Mouse (Mus musculus) thymus, postnatal 4 days (tissue): Measurements from ENCODE around the gene Gnaz.

Experiments
- DNase-seq: peaks from one replicate; pipeline ENCODE4 v3.0.0; 2021

The Gnaz gene

GRCm38 (mm10) chr10:74966850-74967451 is at the start of gene Gnaz:
Gnaz (plus strand) TSS chr10:74967177.
- DNase-seq = peak; percentile 95

GRCm38 (mm10) chr10:74919277-74919676 is 47.7 kb upstream of the Gnaz start:
- DNase-seq = no peak

DNA sequence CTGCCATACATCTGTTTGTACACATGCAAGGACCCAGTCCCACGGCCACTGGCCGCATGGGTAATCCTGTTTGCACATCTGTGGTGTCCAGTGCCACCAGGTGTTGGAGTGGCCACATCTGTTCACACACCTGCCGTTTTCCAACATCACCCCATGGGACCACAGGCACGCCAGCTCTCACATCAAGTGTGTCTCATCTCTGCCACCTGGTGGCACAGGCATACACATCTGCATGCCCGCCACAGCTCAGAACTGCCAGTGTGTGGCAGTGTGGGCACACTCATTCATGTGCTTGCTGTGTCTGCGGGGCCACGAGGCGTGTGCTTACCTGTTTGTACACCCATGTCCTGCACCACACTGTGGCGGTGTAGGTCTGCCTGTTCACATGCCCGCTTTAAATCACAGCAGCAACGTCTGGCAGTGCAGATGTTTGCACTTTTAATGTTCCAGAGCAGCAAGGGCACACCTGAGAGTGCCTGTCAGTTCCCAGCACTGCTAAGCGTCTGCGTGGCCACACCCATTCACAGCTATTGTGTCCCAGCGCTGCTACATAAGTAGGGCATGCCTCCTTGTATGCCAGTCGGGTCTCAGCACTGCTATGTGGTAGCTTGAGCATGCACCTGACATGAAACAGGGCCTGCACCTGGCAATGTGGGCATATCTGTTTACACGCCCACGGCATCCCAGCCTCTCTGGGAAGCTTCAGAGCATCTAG is 46.0 kb upstream of the Gnaz start:
- DNase-seq = peak; percentile 77

DNA sequence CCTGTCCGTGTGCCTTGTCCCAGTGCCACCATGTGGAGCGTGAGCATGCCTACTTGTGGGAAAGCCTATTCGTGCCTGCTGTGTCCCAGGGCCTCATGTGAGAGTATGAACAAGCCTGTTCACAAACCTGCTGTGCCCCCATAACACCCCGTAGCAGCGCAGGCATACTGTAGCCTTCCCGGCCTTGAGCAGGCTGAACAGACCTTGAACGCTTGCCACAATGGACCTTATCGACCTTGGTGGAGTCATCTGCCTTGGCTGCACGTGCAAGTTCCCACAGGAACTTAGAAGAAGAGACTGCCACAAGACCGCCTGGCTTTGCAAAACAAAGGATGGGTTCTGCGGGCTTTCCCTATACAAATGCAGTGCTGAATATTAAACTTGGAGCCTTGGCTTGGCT is 45.4 kb upstream of the Gnaz start:
- DNase-seq = no peak

GRCm38 (mm10) chr10:74922763-74923162 is 44.2 kb upstream of the Gnaz start:
- DNase-seq = peak; percentile 46

GRCm38 (mm10) chr10:74924274-74924673 is 42.7 kb upstream of the Gnaz start:
- DNase-seq = no peak

- peak; percentile 73 for DNase-seq
Measured at GRCm38 (mm10) chr10:74925324-74925723, 41.7 kb upstream of the Gnaz start.

- DNase-seq = no peak
Measured at GRCm38 (mm10) chr10:74928276-74928675, 38.7 kb upstream of the Gnaz start.

GRCm38 (mm10) chr10:74929578-74929977 is 37.4 kb upstream of the Gnaz start:
- peak; percentile 66 for DNase-seq

GRCm38 (mm10) chr10:74930541-74930940 is 36.4 kb upstream of the Gnaz start:
- DNase-seq = no peak

- DNase-seq = no peak
Measured at GRCm38 (mm10) chr10:74931631-74932030, 35.3 kb upstream of the Gnaz start.

DNA sequence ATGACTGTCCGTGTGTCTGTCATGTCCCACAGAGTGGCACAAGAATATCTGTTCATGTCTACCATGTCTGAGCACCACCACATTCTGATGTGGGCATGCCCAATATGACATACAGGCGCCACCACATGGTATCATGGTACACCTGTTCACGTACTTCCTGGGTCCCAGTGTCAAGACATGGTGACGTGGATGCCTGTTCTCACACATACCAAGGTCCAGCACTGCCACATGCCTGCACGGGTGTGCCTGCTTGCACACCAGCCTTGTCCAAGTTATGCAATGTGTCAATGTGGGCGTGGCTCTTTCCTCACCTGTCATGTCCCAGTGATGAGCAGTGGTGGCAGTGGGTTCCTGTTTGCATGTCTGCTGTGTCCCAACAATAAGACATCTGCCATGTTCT is 34.5 kb upstream of the Gnaz start:
- no peak for DNase-seq

DNA sequence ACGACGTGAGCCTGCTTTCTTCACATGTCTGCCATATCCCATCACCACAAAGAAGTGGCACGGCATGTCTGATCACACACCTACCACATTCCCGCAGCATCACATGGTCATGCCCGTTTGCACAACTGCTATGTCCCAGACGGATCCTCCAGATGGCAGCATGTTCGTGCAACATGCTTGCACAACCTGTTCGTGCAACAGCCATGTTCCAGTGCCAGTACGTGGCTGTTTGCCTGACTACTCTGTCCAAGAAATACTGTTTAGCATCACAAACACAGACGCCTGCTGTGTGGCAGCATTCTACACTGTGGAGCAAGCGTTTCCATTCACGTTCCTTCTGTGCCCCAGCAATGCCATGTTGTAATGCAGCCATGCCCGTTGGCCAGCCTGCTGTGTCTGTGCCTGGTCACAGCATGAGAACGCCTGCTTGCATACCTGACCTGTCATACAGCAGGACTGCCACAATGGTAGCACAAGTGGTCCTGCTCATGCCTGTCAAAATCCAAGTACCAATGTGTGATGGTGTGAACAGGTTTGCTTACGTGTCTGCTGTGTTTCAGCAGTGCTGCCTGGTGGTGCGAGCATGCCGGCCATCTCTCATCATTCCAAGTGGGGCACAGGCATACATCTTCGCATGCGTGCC is 33.3 kb upstream of the Gnaz start:
- DNase-seq = no peak

GRCm38 (mm10) chr10:74934521-74934920 is 32.5 kb upstream of the Gnaz start:
- no peak for DNase-seq

DNA sequence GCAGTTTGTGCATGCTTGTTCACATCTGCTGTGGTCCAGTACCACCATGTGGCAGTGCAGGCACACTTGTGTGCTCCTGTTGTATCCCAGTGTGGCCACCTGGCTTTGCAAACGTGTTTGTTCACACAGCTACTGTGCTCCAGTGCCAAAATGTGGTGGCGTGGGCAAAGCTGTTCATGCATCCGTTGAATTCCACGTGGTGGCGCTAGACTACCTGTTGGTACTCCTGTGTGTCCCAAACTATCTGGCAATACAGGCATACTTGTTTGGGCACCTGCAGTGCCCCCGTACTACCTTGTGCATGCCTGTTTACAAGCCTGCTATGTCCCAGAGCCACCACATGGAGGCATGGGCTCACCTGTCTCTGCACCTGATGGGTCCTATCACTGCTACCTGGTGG is 32.0 kb upstream of the Gnaz start:
- peak; percentile 55 for DNase-seq

GRCm38 (mm10) chr10:74937003-74937790 is 29.8 kb upstream of the Gnaz start:
- DNase-seq = no peak

- DNase-seq = no peak
Measured at GRCm38 (mm10) chr10:74938410-74938809, 28.6 kb upstream of the Gnaz start.

GRCm38 (mm10) chr10:74939300-74939699 is 27.7 kb upstream of the Gnaz start:
- DNase-seq = no peak

DNA sequence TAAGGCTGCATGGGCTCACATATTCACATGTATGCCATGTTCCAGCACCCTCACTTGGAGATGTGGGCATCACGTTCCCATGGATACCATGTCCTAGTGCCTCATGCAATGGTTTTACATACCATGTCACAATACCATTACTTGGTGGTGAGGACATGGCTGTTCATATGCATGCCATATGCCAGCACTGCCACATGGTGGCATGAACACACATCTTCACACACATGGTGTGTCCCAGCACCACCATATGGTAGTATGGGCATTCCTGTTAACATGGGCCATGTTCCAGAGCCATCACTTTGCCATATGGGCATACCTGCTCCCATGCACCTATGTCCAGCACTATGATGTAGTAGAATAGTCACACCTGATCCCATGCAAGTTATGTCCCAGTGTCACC is 26.2 kb upstream of the Gnaz start:
- DNase-seq = no peak

DNA sequence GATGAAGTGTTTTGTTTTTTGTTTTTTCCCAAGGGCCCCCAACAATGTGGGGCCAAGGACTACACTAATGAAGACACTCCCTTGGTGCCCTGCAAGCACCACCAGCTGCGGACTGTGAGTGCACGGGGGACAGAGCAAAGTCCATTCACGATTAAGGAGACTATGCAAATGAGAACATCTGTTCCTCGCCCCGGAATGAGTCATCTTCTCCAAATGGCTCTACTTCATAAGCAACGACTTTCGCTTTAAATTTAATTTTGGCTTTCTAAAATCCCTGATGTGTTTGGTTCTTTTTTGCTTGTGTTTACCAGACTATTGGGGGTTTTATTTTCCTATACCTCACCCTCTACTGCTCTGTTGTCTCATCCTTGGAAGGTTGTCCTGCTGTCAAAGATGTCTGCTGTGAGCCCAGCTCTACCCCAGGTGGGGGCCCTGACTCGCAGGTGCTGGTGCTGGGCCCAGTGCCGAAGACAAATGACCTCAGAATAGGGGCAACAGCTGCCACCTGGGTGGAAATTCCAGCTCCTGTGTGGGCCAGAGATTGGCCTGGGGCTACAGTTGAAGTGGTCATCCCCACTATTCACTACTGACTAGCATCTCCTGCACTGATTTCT is 14.0 kb upstream of the Gnaz start:
- no peak for DNase-seq

DNA sequence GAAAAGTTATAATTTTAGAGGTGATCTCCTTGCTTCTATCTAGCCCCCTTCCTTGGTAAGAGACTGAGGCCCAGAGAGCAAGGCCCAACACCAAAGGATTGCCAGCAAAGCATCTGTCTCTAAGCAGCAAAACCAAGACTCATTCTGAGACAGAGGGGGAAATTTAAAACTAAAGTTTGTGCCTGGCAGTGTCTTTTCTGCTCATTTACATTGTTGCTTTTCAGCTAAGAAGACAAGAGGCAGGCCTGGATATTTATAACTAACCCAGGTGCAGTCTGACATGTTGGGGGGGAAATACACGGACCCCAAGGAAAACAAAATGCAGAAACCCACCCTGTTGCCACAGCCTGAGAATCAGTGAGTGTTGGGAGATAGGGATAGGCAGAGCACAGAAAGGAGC is 2.6 kb upstream of the Gnaz start:
- DNase-seq = no peak

- DNase-seq = no peak
Measured at GRCm38 (mm10) chr10:74967651-74968267, 782 bp downstream of the Gnaz start.

DNA sequence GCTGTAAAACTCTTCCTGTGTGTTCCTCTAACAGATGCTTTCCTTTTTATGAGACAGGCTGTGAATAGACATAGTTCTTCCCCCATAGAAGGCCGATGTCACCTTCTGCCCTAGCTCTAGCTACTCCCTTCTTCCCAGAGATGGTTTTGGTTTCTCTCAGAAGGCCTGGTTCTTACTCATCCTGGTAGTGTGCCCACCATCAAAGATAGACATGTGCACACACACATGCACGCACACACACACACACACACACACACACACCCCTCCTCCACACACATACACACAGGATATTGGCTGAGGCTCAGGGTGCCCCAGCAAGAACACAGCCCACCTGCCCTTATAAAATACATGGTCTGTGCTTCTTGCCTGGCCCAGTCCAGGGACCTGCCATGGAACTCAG is 2.3 kb downstream of the Gnaz start:
- no peak for DNase-seq
